Mouse (Mus musculus) lung, postnatal 0 days (tissue): ENCODE measurements around the gene Extl1.

Experiments used
- CTCF ChIP-seq: IDR thresholded peaks from 2 replicates; pipeline ENCODE4 v1.5.1; 2016; ENCODE audit warnings: antibody characterized with exemption, mild to moderate bottlenecking
- EP300 ChIP-seq: IDR thresholded peaks from 2 replicates; pipeline ENCODE4 v1.6.1; 2016; ENCODE audit warnings: antibody characterized with exemption, mild to moderate bottlenecking, control low read depth

DNA sequence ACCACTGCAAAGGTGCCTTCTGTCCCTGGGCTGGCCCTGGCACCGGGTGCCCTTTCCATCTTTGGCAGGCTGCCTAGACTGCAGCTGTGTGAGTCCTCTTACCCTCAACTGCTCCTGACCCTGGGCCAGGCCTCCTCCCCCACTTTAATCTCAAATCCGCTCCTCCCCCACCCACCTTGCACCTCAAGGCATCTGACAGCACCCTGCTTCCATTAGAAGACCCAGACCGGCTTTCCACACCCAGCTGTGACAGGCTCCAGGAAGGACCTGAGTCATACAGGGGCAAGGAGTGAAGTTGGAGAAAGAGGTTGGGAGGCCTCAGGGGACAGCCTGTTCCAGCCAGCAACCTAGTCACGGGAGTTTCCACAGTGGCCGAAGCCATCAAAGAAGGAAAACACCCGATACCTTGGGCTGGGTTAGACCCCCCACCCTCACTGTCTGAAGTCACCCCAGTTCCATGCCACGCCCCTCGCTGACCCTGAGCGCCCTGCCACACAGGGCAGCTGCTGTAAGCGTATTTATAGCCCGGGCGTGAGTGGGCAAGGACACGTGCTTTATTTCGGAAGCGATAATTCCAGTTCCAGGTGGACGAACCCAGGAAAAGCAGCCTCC lies 27.7 kb downstream of the Extl1 start:
- TF ChIP-seq EP300 (peak; percentile 83), CTCF (no peak)
